Mouse (Mus musculus): ENCODE measurements around the gene Scarf1.

DNA sequence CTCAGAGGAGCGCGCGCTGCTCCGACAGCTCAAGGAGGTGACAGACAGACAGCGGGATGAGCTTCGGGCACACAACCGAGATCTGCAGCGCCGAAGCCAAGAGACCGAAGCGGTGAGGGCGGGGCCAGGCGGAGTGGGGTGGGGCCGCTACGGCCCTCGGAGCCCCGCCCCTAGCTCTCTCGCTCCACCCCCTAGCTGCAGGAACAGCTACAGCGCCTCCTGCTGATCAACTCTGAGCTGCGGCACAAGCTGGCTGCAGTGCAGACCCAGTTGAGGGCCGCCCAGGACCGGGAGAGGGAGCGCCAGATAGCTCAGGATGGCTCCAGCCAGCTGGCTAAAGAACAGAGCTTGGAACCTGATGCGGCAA, 2.7 kb upstream of the Scarf1 start:
- TF ChIP-seq CTCF (IDR thresholded peaks at IDR 0.05; ENCODE audit: borderline replicate concordance, extremely low read depth, insufficient read depth, insufficient read length): peak; percentile 81
- TF ChIP-seq POLR2A (IDR thresholded peaks at IDR 0.05; ENCODE audit: borderline replicate concordance, extremely low read depth, insufficient read depth, insufficient read length, poor library complexity, severe bottlenecking): no peak

Data from brain, embryonic 14.5 days (tissue).